Mouse (Mus musculus): ENCODE data around the gene Sema3f.
A peak's percentile ranks its signal among the peaks of the same experiment; 100 is the strongest.

The Sema3f gene

DNA sequence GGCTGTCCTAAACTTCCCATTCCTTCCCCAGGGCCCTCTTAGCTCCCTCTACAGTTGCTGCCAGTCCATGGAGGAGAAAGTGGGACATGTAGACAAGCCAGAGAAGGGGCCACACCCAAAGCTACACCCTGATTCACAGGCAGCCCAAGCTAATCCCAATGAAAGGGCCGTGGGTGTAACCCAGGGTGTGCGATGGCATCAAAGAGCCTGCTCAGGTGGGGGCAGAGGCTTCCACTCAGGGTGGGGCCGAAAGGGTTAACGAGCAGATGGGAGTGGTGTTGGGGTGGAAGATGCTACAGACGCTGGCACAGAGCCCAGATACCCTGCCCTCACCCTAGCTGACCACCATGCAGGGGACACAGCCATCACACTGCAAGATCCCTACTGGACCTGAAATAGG lies 17.5 kb downstream of the Sema3f start:
- DNase-seq (ENCODE audit: low spot score in 2 of 2) = no peak

DNA sequence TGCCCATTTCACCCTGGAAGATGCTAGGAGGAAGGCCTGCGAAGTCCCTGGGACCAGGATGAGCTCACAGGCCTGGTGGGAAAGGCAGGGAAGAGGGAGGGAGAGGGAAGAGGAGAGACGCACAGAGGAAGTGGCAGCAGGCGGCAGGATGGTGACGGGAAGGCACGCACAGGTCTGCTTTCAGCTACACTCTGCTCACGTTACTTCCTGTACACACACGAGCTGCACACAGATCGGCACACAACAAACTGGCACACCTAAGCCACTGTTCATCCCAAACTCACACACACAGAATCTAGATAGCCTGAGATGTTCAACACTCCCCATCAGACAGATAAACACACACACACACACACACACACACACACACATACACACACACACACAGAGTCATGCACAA lies 19.9 kb downstream of the Sema3f start:
- no peak for DNase-seq (ENCODE audit: low spot score in 2 of 2)

DNA sequence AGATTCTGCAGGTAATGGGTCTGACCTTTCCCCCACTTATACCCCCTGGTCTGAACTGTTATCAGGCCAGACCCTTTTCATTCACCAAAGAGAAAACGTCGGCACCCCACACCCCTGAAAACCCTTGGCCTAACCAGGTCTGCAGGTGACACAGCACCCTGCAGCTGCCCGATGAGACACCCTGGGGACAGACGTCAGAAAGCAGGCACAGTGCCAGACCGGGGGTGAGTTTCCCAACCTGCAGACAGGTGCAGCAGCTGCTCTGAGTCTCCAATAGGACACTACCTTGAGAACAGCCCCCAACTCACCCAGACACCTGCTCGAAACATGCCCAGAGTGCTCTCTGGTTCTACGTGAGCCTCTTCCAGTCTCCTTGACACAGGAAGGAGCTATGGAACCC lies 21.3 kb downstream of the Sema3f start:
- DNase-seq (ENCODE audit: low spot score in 2 of 2) = no peak

DNA sequence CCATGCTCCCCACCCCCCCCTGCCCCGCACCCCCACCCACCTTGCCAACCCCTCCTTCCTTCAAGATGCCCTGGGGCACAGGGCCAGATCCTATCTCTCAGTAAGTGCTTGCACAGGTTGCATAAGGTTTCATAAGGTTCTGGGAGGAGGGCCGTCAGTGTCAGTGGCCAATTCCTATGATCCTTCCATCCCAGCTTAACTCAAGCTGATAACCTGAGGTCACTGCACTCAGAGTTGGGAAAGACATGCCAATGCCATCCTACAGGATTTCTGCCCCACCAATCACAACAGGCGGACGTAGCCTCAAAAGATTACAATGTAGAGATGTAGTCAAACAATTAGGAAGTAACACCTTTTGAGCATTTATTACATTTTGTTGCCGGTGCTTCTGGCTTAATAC lies 21.9 kb downstream of the Sema3f start:
- DNase-seq (ENCODE audit: low spot score in 2 of 2) = no peak

DNA sequence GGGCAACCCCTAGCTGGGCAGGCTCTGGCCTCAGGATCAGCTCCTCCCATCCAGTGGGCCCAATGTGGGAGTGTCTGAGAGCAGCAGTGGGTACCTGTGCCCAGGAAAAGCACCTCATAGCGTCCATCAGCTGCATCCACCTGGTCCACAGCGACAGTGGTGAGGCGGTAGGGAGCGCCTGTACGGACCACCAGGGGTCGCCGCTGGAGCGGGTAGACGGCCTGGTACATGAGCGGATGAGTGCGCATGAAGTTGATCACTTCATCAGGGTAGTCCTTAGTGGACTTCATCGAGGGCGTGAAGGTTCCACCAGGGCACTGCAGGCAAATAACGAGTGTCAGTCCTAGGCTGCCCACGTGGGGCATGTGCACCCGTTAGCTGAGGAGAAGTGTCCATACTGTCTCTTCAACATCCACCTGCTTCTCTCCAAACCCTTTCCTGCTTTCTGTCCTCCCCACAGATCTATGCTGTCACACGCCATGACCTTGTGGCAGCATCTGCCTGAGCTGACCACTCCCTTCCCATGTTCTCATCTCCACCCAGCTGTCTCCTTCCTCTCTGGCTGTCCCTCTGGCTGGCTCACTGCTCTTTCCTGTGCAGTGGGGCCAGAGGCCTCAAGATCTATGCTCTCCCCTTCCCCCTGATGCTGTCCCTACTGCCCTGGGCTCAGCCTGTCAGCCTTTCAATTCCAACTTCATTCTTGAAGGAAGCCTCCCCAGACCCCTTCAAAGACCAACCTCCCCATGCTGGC lies 24.9 kb downstream of the Sema3f start:
- DNase-seq (ENCODE audit: low spot score in 2 of 2) = no peak

DNA sequence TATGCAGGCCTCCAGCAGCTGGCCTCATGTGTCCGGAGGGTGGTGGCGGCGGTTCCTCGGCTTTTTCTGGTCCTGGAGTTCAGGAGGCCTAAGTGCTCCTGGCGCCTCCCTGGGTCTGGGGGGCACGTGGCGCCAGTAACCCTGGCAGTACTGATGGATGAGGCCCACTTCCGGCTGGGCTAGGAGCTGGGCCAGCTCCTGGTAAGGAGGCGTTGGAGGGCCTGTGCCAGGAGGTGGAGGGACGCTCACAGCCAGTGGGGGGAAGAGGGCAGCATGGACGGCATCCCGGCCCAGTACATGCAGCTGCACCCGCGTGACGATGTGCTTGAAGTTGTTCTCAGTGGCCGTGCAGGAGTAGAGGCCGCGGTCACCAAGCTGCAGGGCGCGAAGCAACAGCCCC lies 27.9 kb downstream of the Sema3f start:
- no peak for DNase-seq (ENCODE audit: low spot score in 2 of 2)

DNA sequence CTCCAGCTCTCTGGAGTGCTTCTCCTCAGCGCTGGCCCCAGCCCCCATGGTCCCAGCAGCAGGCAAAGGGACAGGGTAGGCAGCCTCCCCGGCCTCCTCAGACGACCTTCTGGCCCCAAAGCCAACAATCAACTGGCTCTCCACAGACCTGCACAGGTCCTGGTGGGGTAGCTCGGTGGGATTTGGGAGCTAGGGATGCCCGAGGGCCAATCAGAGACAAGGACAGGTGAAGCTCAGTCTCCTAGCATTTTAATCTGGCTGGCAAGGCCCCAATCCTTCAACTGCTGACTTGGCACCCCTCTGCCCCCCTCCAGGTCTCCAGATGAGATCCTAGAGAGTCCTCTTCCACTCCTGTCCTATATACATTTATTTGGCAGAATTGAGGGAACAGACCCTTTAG lies 30.8 kb downstream of the Sema3f start, which contains the start of gene Gnat1:
TSS of gene Gnat1 (minus strand) at position 212 of the 400 bp plus-strand sequence.
- DNase-seq (ENCODE audit: low spot score in 2 of 2) = no peak

DNA sequence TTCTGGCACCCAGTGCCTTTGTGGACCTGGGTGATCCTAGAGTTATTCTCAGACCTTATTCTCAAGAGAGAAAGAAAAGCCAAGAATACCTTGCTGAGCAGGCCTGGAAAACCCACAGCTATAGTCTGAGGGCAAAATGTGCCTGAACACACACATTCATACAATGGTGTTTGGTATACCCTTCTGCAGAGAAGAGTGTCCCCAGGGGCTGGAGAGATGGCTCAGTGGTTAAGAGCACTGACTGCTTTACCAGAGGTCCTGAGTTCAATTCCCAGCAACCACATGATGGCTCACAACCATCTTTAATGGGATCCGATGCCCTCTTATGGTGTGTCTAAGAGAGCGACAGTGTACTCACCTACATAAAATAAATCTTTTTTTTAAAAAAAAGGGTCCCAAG lies 31.4 kb downstream of the Sema3f start:
- DNase-seq (ENCODE audit: low spot score in 2 of 2) = no peak

DNA sequence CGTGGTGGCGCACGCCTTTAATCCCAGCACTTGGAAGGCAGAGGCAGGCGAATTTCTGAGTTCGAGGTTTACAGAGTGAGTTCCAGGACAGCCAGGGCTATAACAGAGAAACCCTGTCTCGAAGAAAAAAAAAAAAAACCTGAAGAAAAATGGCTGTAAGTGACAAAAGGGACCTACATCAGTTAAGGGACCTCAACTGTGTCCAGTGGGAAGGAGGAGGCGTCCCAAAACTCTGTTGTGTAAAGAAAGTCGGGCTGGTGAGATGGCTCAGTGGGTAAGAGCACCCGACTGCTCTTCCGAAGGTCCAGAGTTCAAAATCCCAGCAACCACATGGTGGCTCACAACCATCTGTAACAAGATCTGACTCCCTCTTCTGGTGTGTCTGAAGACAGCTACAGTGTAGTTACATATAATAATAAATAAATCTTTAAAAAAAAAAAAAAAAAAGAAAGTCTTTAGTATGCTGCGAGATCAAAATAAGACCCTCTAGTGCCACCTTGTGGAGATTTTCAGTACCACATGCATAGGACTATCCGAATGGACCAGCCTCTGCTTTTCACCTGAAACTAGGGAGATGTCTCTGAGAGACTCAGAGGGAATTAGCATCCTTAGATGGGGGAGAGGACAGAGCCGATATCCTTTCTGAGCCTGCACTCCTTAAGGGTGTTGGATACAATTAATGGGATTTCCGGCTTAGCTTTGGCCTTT lies 32.3 kb downstream of the Sema3f start:
- peak; percentile 39 to 87 for DNase-seq (ENCODE audit: low spot score in 2 of 2)

DNA sequence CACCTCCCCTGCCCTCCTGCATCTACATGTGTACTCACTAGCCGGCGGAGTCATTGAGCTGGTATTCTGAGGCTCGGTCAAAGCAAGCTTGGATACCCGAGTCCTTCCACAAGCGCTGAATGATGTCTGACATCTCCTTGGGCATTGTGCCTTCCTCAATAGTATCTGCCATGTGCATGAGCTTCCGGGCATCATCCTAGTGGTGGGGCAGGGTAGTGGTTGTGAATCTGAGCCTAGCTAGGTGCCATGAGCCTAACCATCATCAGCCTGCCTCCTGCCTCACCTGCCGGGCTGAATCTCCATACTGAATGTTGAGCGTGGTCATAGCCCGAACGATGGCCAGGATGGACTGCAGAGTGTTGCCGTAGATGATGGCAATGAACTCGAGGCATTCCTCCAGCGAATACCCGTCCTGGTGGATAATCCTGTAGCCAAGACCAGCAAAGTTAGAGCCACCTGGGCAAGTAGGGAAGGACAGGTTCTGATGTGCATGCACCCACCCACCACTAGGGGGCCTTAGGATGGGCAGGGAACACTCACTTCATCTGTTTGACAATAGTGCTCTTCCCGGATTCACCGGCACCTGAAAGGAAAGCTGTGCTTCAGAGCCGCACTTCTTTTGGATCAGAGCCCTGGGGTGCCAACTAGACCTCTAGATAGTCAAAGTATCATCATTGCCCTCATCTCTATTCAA lies 33.0 kb downstream of the Sema3f start:
- DNase-seq (ENCODE audit: low spot score in 2 of 2) = no peak

DNA sequence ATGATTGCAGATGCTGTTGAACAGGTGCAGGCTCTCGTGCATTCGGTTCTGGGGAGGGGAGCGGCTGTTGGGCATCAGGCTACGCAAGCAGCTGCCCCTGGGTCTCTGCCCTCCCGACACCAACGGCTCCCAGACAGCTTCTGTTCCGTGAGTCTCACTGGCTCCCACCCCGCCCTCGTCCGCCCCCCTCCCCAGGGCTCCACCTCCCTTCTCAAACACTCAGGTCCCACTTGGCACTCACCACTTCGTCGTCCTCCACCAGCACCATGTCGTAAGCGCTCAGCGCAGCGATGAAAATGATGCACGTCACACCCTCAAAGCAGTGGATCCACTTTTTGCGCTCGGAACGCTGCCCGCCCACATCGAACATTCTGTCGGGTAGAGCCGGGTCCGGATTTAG lies 34.0 kb downstream of the Sema3f start:
- DNase-seq (ENCODE audit: low spot score in 2 of 2) = no peak

DNA sequence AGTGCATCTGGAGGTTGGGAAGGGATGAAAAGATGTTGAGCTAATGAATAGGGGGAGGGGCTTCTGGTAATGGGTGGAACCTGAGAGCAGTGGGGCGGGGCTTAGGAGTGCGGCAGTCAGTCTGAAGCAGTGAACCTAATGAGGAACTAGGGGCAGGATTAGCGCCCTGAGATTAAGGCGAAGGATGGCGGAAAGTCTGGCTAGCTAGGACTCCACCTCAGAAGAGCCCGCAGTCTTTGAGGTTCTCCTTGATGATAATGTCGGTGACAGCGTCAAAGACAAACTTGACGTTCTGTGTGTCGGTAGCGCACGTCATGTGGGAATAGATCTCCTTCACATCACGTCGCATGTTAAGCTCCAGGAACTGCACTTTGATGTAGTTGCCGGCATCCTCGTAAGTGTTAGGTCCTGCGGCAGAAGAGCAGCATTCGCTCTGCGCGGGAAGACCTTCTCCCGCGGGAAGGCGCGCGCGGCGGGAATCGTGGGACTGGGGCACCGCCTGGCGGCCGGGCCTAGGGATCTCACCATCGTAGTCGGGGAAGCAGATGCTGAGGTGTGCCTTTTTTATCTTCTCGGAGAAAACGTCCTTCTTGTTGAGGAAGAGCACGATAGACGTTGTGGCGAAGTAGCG lies 34.5 kb downstream of the Sema3f start:
- peak in 1 of 2 experiments; percentile 71 for DNase-seq (ENCODE audit: low spot score in 2 of 2)

DNA sequence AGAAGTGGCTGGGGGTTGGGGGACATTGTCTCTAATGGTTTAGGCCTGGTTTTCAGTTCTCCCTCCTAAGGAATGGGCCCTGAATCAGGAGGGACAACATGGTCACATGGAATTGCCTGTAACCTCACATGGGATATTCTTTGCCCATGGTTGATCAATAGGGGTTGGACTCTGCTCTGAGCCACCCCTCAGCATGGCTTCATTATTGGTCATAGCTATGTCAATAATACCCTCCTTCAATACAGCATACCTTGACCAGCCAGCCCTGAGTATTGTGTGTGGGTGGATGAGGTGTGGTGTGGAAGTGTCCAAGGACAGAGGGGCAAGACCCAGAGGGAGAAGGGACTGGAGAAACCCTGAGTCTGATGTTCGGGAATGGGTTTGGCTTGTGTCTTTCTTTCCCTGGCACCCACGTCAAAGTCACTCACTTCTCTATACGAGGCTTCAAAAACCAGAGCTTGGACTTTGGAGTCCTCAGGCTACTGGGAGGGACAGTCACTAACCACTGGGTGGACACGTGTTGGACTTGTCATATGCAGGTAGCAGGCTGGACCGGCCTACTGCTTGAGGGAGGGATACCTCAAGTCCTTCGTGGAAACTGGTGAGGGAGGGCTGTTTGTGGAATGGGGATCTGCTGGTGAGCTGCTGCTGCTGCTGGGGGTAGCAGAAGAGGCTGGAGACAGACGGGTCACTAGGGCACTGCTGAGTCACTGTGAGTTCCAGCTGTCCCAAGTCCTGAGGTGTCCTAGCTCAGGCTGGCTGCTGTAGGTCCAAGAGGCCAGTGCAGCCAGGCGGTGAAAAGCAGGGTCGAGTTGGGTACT lies 35.5 kb downstream of the Sema3f start:
- no peak for DNase-seq (ENCODE audit: low spot score in 2 of 2)

DNA sequence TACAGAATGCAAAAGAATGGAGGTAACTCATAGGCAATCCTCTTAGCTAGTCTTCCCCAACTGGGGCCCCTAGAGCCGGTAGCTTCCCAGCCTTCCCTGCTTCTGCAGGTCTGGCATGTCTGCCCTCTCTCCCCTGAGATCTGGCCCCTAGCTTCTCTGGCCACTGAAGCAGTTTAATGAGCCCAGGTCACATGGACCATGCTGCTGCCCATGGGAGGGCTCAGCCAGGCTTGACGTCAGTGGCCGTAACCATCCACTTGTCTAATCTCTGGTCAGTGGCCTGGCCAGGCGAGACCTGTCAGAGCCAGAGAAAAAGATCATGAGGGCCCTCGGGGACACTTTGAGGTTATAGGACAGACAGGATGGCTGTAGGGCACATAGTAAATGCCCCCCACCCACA lies 40.0 kb downstream of the Sema3f start:
- no peak for DNase-seq (ENCODE audit: low spot score in 2 of 2)

DNA sequence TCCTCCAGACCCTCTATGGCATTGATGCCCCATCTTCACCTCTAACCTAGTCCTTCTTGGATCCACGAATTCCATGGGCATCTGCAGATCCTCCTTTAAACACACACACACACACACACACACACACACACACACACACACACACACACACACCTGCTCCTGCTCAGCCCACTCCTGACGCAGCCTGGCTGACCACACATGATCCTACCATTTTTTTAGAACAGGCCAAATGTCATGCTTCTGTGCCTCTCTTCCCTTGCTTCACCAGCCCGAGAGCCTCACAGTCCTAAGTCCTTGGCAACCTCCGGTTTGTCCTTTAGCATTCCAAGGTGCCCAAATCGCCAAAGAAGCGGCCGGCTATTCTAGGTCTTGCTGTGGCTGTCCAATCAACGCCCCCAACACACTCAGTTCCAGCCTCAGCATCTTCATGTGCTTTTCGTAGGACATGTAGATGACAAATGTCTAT lies 40.8 kb downstream of the Sema3f start, which contains the start of gene Slc38a3:
TSS of gene Slc38a3 (minus strand) at position 51 of the 466 bp plus-strand sequence.
- no peak for DNase-seq (ENCODE audit: low spot score in 2 of 2)

DNA sequence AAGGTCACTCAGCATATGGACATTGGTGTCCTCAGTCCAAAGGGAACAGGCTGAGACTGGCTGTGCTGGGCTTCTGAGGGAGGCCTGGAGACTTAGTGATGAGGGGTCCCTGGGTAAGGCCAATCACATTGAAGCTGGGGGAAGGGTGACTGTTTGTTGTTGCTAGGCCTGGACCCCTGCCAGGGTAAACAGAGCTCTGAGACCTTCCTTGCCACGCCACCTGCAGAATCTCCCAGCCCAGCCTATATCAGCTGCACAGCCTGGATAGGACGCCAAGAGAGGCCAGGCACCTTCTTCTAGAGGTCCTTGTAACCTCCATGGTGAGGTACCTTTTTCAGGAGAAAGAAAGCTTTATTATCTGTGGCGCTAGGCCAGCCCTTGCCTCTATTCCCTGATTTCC lies 41.4 kb downstream of the Sema3f start:
- DNase-seq (ENCODE audit: low spot score in 2 of 2) = no peak

DNA sequence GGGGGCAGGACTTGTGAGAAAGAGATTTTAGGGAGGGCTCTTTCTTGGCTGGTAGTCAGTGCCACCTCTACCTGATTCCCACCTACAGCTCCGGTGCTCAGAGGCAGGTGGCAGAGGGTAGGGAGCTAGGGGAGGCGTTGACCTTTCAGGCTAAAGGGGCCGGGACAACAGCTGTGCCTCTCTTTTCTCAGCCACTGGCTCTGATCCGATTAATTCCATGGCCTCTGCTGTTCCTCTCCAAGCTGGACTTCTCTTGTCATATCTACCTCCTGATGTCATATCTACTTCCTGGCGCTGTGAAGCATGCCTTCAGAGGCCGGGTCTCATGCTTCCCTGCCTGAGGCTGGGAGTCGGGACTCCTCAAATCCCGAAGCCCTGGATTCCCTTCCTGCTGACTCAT lies 42.3 kb downstream of the Sema3f start:
- DNase-seq (ENCODE audit: low spot score in 2 of 2) = no peak

DNA sequence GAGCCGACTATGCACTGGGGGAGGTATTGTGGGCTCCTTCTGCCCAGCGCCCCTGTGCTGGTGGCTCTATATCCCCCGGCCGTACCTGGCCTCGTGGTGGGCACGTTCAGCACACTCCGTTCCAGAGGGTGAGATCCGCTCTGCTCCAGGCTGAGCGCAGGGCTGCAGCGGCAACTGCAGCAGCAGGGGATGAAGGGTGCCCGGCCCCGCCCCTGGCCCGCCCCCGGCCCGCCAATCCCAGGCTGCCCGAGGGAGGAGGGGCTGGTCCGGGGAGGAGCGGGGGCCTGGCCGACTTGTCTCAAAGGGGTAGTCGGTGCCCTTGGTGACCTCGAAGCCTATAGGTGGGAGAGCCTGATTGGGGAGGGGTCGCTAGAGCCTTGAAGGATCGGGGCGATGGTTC lies 43.1 kb downstream of the Sema3f start:
- DNase-seq (ENCODE audit: low spot score in 2 of 2) = no peak

DNA sequence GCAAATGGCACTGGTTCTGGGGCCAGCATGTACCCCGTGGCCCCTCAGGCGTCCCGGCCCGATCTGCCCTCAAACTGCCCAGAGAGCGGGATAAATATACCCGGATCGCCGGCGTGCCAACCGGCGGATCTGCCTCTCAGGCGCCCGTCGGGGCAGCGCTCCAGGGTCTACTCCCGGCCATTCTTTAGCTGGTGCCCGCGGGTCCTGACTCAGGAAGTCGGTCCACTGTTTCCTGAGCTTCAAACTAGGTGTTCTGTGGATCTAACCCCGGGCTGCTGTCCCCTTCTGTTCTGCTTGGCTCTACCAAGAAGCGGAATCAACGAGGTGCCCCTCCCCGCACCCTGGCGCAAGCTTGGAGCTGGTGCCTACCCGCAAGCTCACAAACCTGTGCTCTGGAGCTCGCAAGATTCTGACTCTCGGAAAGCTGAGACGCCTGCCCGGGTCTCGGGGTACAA lies 43.5 kb downstream of the Sema3f start:
- DNase-seq (ENCODE audit: low spot score in 2 of 2) = no peak

DNA sequence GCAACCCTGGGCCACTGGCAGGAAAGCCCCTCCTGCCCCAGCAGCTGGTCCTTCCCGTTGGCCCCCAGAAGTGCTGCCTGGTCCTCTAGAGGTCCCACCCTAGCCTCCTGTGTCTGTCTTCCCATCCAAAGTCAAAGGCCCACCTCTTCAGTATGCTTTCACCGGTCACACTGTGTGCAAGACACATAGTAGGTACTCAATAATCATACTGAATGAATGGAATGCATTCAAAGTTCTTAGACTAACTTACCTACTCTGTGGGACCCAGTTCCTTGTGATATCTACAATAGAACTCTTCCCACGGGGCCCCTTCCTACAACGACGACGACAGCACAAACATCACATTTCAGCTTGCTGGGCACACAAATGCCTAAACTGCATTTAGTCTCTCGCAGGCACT lies 45.0 kb downstream of the Sema3f start:
- DNase-seq (ENCODE audit: low spot score in 2 of 2) = no peak

DNA sequence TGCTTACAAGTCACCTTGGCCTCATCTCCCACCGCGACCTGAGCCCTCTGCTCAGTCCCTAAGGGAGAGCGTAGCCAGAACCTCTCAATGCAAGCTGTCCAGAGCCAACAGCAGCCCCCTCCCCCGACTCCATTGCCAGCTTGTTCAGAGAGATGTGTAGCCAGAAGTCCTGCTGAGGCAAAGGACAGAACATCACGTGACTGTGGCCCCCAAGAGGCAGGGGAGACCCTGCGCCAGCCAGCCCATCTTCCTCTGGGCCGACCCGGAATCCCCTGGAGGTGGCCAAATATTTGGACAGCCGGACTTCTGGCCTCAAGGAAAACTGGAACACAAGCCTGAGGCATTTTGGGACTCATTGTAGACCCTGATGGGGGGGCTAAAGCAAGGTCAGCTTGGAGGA lies 46.8 kb downstream of the Sema3f start:
- no peak for DNase-seq (ENCODE audit: low spot score in 2 of 2)
